Mouse (Mus musculus) CD8-positive naive resting alpha-beta T cell, adult 57 days (primary cell): ENCODE measurements around the gene Mup13. TPM values are rescaled to one million over a fixed set of nuclear protein-coding genes. Genes with fewer than 3 reads are reported as not detected.

ENCODE experiments used
- total RNA-seq: library from RNA; stranded (reverse); gene quantifications from one replicate; pipeline ENCODE4 v1.2.4, GENCODE M21; 2023

Mup13 gene
- not detected for total RNA-seq

DNA sequence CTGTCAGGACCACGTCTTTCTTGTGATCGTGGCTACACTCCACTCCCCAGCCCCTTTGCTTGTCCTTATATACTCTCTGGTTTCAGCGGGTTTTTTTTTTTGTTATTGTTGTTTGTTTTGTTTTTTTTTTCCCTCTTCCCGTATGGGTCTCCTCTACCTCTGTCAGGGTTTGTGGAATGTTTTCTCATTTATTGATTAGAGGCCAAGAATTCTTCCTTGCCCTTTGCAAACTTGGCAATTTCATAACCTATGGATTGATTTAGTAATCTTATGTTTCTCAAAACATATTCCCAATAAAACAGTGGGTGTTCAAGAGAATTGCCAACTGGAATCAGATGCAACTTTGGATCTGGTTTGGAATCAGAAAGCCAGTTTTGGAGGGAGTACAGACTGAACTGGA is at the start of gene Mup13:
TSS of gene Mup13 (minus strand) at position 101 of the 400 bp plus-strand sequence.

Other genes with a start within 250 kb of the Mup13 start
- gene Mup14, start 75.7 kb upstream of the Mup13 start, total RNA-seq, result not detected
- gene Mup15, start 211.5 kb upstream of the Mup13 start, total RNA-seq, result not detected